ENCODE assay signal across 9 mouse cellular contexts in the genomic region with DNA sequence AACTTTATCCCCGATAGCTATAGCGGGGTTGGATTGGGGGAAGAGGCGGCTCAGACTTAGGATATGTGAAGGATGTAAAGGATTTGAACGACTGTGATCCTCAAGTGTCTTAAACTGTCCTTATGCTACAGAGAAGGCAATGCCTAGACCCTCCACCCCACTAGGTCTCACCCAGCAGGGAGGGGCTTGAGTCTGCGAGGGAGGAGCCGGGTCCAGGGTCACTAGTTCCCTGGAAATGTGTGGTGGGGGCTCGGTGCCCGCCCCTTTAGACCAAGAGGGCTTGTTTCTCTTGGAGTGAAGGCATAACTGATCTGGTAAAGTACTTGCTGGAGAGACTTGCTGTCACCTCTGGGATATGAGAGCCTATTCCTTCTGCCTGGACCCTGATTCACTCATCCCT. TPM values are rescaled to one million over a fixed set of nuclear protein-coding genes. Genes with fewer than 3 reads are reported as not detected.
DNase-seq lines count a peak whose midpoint lies in the region; ATAC-seq and TF ChIP-seq lines count a peak whose summit lies in the region.
"Had no signal": no experiment of that assay in that cellular context is flagged by ENCODE, and none has a peak within 500 bp of the region (broad histone marks: within the 10 kb centered on the region; RNA-seq: fewer than 3 reads in every experiment).

No protein-coding gene starts in this region.

- no peak for TF ChIP-seq POLR2A in cortical plate, adult 2 months (IDR thresholded peaks at IDR 0.05; ENCODE audit: extremely low read depth, insufficient read depth, low read length)

- H3K27me3 ChIP-seq in heart, embryonic 13.5 days (replicated peaks) = peaks cover 57% of the 10 kb centered on the region
- no peaks in the 10 kb centered on the region for H3K27me3 ChIP-seq in hindbrain, embryonic 12.5 days
- H3K27me3 ChIP-seq in midbrain, embryonic 13.5 days = no peaks in the 10 kb centered on the region; the same call in 1 of the 2 replicates

- no peak for DNase-seq in heart, postnatal 4 days
- no peak for DNase-seq in left cerebral cortex, postnatal 36 days (ENCODE audit: low spot score in 2 of 2)
- no peak for DNase-seq in right cerebral cortex, adult 18-20 months
- no peak for DNase-seq in right cerebral cortex, postnatal 4 days
- DNase-seq: layer of hippocampus, adult 9-11 months had no signal

- no peaks in the 10 kb centered on the region for H3K36me3 ChIP-seq in heart, embryonic 13.5 days
- peaks cover 22% of the 10 kb centered on the region for H3K36me3 ChIP-seq in hindbrain, embryonic 12.5 days
- peaks cover 34% of the 10 kb centered on the region for H3K36me3 ChIP-seq in midbrain, embryonic 13.5 days

- intact Hi-C loops in left cerebral cortex, postnatal 36 days (cut with DNase I) = no loop called here

- H3K4me2 ChIP-seq in heart, embryonic 13.5 days = peak overlapping the region; percentile 97
- H3K4me2 ChIP-seq in hindbrain, embryonic 12.5 days (replicated peaks) = peak overlapping the region; percentile 78
- peak overlapping the region; percentile 73 for H3K4me2 ChIP-seq in midbrain, embryonic 13.5 days (replicated peaks)

- H3K27ac ChIP-seq in heart, embryonic 13.5 days (replicated peaks) = no peak overlapping the region
- H3K27ac ChIP-seq in cortical plate, adult 2 months (ENCODE audit: insufficient read depth, low read length) = no peak overlapping the region
- peak overlapping the region; percentile 98 for H3K27ac ChIP-seq in hindbrain, embryonic 12.5 days
- peak overlapping the region; percentile 95 for H3K27ac ChIP-seq in midbrain, embryonic 13.5 days

- peak overlapping the region; percentile 73 for H3K4me3 ChIP-seq in heart, embryonic 13.5 days
- peak overlapping the region; percentile 60; the same call in 1 of the 2 replicates for H3K4me3 ChIP-seq in cortical plate, adult 2 months (ENCODE audit: insufficient read depth, low read length)
- H3K4me3 ChIP-seq in hindbrain, embryonic 12.5 days = peak overlapping the region; percentile 96
- peak overlapping the region; percentile 97 for H3K4me3 ChIP-seq in midbrain, embryonic 13.5 days (replicated peaks)

- H3K9ac ChIP-seq in heart, embryonic 13.5 days = peak overlapping the region; percentile 85
- H3K9ac ChIP-seq in hindbrain, embryonic 12.5 days = peak overlapping the region; percentile 97
- peak overlapping the region; percentile 98 for H3K9ac ChIP-seq in midbrain, embryonic 13.5 days (replicated peaks)

- TF ChIP-seq CTCF in cortical plate, adult 2 months (IDR thresholded peaks at IDR 0.05; ENCODE audit: extremely low read depth, insufficient read depth, low read length) = no peak

- 2% methylated on average over 8 of the region's 8 CpGs for WGBS in heart, embryonic 13.5 days
- WGBS in hindbrain, embryonic 12.5 days = 0% methylated on average over 8 of the region's 8 CpGs
- WGBS in midbrain, embryonic 13.5 days = 0% methylated on average over 8 of the region's 8 CpGs

- peaks cover 15% of the 10 kb centered on the region for H3K4me1 ChIP-seq in heart, embryonic 13.5 days
- H3K4me1 ChIP-seq in cortical plate, adult 2 months (ENCODE audit: control insufficient read depth, insufficient read depth, low read length) = no peaks in the 10 kb centered on the region
- peaks cover 61% of the 10 kb centered on the region for H3K4me1 ChIP-seq in hindbrain, embryonic 12.5 days
- peaks cover 69% of the 10 kb centered on the region for H3K4me1 ChIP-seq in midbrain, embryonic 13.5 days (replicated peaks)

- H3K9me3 ChIP-seq in heart, embryonic 13.5 days = no peaks in the 10 kb centered on the region
- no peaks in the 10 kb centered on the region for H3K9me3 ChIP-seq in hindbrain, embryonic 12.5 days (replicated peaks)
- H3K9me3 ChIP-seq in midbrain, embryonic 13.5 days = no peaks in the 10 kb centered on the region

- no peak for ATAC-seq in heart, embryonic 13.5 days (ENCODE audit: extremely low read depth, insufficient number of reproducible peaks, low FRiP score, low TSS enrichment)
- ATAC-seq in hindbrain, embryonic 12.5 days (ENCODE audit: low FRiP score) = peak; percentile 26; the same call in 1 of the 2 replicates
- no peak; the same call in 1 of the 2 replicates for ATAC-seq in midbrain, embryonic 13.5 days

RNA-seq across cellular contexts. Expression of a gene that starts 1.4 kb away (rescaled TPM):
- 0.88 and 0.98 TPM in 2 replicates for polyA plus RNA-seq in heart, embryonic 13.5 days (2015; fragmentation: Nextera tagmentation; extraction: Ambion mirVana)
- under 1 TPM; 0.43 to 0.52 TPM for total RNA-seq in heart, postnatal 4 days (2021)
- polyA plus RNA-seq in cortical plate, adult 2 months (2012; rRNA removed) = 1.3 and 2.0 TPM in 2 replicates
- 30.9 and 34.4 TPM in 2 replicates for polyA plus RNA-seq in hindbrain, embryonic 12.5 days (2016; fragmentation: Nextera tagmentation; extraction: Ambion mirVana)
- polyA plus RNA-seq in midbrain, embryonic 13.5 days (2015; fragmentation: Nextera tagmentation; extraction: Ambion mirVana) = 23.5 and 25.2 TPM in 2 replicates
- total RNA-seq in left cerebral cortex, postnatal 36 days (2021) = 1 to 10 TPM; 2.0 to 2.3 TPM

RNA-seq across cellular contexts. Expression of a gene that starts 41.1 kb away (rescaled TPM):
- polyA plus RNA-seq in heart, embryonic 13.5 days (2015; fragmentation: Nextera tagmentation; extraction: Ambion mirVana) = 10.4 and 11.0 TPM in 2 replicates
- total RNA-seq in heart, postnatal 4 days (2021) = 10 to 100 TPM; 13.9 to 16.5 TPM
- polyA plus RNA-seq in cortical plate, adult 2 months (2012; rRNA removed) = 27.2 and 27.9 TPM in 2 replicates
- 14.5 and 17.0 TPM in 2 replicates for polyA plus RNA-seq in hindbrain, embryonic 12.5 days (2016; fragmentation: Nextera tagmentation; extraction: Ambion mirVana)
- polyA plus RNA-seq in midbrain, embryonic 13.5 days (2015; fragmentation: Nextera tagmentation; extraction: Ambion mirVana) = 11.0 and 12.6 TPM in 2 replicates
- total RNA-seq in left cerebral cortex, postnatal 36 days (2021) = 10 to 100 TPM; 24.9 to 30.8 TPM

RNA-seq across cellular contexts. Expression of a gene that starts 52.8 kb away (rescaled TPM):
- polyA plus RNA-seq in heart, embryonic 13.5 days (2015; fragmentation: Nextera tagmentation; extraction: Ambion mirVana) = 4.5 and 5.1 TPM in 2 replicates
- 1 to 10 TPM; 3.7 to 3.8 TPM for total RNA-seq in heart, postnatal 4 days (2021)
- 4.1 and 4.2 TPM in 2 replicates for polyA plus RNA-seq in cortical plate, adult 2 months (2012; rRNA removed)
- 5.8 and 6.4 TPM in 2 replicates for polyA plus RNA-seq in hindbrain, embryonic 12.5 days (2016; fragmentation: Nextera tagmentation; extraction: Ambion mirVana)
- polyA plus RNA-seq in midbrain, embryonic 13.5 days (2015; fragmentation: Nextera tagmentation; extraction: Ambion mirVana) = 4.8 and 5.6 TPM in 2 replicates
- 1 to 10 TPM; 2.5 to 4.2 TPM for total RNA-seq in left cerebral cortex, postnatal 36 days (2021)

Comparison
In these comparisons a context has a peak if more than half of its experiments do, and no peak if none do; other contexts are left out.
1. H3K27ac ChIP-seq: peak in hindbrain, embryonic 12.5 days (single experiment) and midbrain, embryonic 13.5 days (single experiment); none in heart, embryonic 13.5 days (single experiment) and cortical plate, adult 2 months (single experiment).
2. Peak in every context shown above with its lines, with median percentiles within 50 percentile points of each other: H3K4me2 ChIP-seq, H3K4me3 ChIP-seq and H3K9ac ChIP-seq.